Mouse (Mus musculus) forebrain, embryonic 10.5 days (tissue): ENCODE data around the gene Etfb. TPM values are rescaled to one million over a fixed set of nuclear protein-coding genes. Genes with fewer than 3 reads are reported as not detected.

Experiments used
- DNase-seq: peaks from one replicate; pipeline ENCODE4 v3.0.0-alpha.2; 2017; ENCODE audit warnings: low spot score; ENCODE audit errors: extremely low spot score
- H3K27ac ChIP-seq: fragments of 300-500 bp; sonication (generic); 2 replicates; pipeline ENCODE4 v1.5.1; 2016; ENCODE audit warnings: mild to moderate bottlenecking
- H3K27me3 ChIP-seq: fragments of 300-500 bp; sonication (generic); 2 replicates; pipeline ENCODE4 v1.6.1; 2016; ENCODE audit warnings: mild to moderate bottlenecking; ENCODE audit not compliant: poor library complexity, severe bottlenecking
- H3K36me3 ChIP-seq: fragments of 300-500 bp; sonication (generic); replicated peaks from 2 replicates; pipeline ENCODE4 v1.6.1; 2016; ENCODE audit warnings: mild to moderate bottlenecking, moderate library complexity
- H3K4me1 ChIP-seq: fragments of 300-500 bp; sonication (generic); 2 replicates; pipeline ENCODE4 v1.6.1; 2016
- H3K4me3 ChIP-seq: fragments of 300-500 bp; sonication (generic); 2 replicates; pipeline ENCODE4 v1.5.1; 2016; ENCODE audit warnings: mild to moderate bottlenecking, moderate library complexity
- H3K9me3 ChIP-seq: fragments of 300-500 bp; sonication (generic); 2 replicates; pipeline ENCODE4 v1.6.1; 2016; ENCODE audit warnings: mild to moderate bottlenecking, moderate library complexity
- whole genome bisulfite sequencing: fragments of 180-500 bp; shearing (Covaris S2); methylation state at CpG from one replicate; pipeline ENCODE4 v1.1.7; 2016; 5-methylcytosine and 5-hydroxymethylcytosine counted together
- polyA plus RNA-seq: library from polyadenylated mRNA; unstranded; fragments of >200 nt; fragmentation: Nextera tagmentation; extraction: Ambion mirVana; gene quantifications from 2 replicates; pipeline ENCODE4 v1.2.1, GENCODE M21; 2016

Etfb gene
- polyA plus RNA-seq, 1 experiment from 2014 or later, result 249 TPM

DNA sequence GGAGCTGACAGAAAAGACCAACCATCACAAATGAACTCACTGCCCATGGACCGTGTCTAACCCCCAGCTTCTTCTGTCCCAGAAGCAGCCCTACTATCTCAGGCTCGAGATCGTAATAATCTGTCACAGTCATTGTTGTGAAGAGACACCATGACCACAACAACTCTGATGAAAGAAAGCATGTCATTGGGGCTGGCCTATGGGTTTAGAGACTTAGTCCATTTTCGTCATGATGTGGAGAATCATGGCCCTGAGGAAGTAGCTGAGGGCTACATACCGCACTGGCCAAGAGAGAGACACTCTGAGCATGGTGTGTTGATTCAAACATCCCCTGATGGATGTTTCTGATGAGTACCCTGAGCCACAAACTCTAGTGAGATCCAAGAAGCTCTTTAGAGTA is 9.2 kb upstream of the Etfb start:
- no peak overlapping the region for H3K4me3 ChIP-seq
- no peak for DNase-seq
- H3K27ac ChIP-seq, result no peak overlapping the region
- no peaks in the 10 kb centered on the region for H3K27me3 ChIP-seq
- H3K36me3 ChIP-seq, result no peaks in the 10 kb centered on the region
- no peaks in the 10 kb centered on the region for H3K4me1 ChIP-seq
- H3K9me3 ChIP-seq, result no peaks in the 10 kb centered on the region; the same call in 1 of the 2 replicates
- 92% methylated on average over 5 of the region's 5 CpGs for WGBS

DNA sequence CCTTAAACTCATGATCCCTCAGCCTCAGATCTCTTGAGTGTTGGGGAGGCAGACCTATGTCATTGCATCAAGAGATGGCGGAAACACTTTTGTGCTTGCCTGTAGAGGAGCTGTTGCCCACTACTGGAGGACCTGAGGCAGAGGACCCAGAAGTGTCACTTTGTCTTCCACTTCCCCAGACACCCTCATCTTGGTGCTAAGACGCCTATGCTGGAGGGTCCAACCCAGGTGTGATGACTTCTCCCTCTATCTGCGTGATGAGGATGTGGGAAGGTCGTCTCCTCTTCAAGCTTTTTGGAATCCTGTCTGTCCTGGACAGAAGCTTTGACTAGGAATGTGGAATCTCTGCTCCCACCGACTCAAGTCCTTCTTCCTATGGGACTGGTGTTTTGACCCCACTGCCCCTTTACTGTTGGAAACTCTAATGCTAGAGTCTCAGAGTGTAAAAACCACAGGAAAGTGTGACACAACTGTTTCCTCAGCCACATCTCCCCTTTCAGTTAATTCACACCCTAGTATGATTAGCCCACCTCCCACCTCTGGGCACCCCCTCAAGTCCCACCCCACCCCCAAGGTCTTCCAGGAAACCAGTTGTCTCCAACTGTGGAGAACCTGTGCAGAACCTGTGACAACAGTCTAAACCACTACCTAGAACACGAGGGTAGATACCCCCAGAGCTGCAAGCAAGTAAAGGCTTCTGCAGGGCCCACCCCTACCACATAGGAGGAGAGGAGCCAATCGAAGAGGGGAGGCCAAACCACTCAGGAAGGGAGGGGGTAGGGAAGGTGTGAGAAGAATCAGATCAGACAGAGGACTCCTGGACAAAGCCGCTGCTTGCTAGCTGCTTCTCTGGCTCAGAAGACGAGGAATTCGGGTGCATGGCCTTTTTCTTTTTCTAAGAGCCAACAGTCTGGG is 7.3 kb upstream of the Etfb start, which contains the start of gene Nkg7:
TSS of gene Nkg7 (plus strand) at position 733 of the 915 bp plus-strand sequence.
- H3K4me1 ChIP-seq, result no peaks in the 10 kb centered on the region
- no peaks in the 10 kb centered on the region for H3K27me3 ChIP-seq
- H3K27ac ChIP-seq, result no peak within 1 kb of the TSS
- H3K4me3 ChIP-seq, result no peak within 1 kb of the TSS
- H3K9me3 ChIP-seq, result no peaks in the 10 kb centered on the region; the same call in 1 of the 2 replicates
- no peak for DNase-seq
- no peaks in the 10 kb centered on the region for H3K36me3 ChIP-seq
- WGBS, result 87% methylated on average over 10 of the region's 10 CpGs

DNA sequence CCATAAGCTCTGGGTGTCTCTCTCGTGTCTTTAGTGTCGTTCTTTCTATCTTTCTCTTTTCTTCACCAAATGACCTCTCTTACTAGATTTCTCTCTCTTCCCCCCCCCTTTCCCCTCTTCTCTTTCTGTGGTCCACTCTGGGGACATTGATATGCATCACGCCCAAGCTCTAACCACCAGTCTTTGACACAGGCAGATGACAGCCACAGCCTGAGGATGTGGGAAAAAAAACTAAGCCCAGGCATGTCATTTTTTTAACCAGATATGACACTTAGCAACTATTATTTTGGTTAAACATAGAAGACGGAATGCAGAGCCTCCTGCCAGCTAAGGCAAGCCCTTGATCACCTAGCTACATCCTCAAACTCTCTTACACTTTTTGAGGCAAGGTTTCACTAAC is 5.3 kb upstream of the Etfb start:
- H3K36me3 ChIP-seq, result no peaks in the 10 kb centered on the region
- H3K27me3 ChIP-seq, result no peaks in the 10 kb centered on the region; the same call in 1 of the 2 replicates
- peaks cover 9% of the 10 kb centered on the region for H3K4me1 ChIP-seq
- no peak for DNase-seq
- no peak overlapping the region for H3K4me3 ChIP-seq
- no peak overlapping the region for H3K27ac ChIP-seq
- WGBS, result 84% methylated on average over 4 of the region's 4 CpGs
- no peaks in the 10 kb centered on the region; the same call in 1 of the 2 replicates for H3K9me3 ChIP-seq

DNA sequence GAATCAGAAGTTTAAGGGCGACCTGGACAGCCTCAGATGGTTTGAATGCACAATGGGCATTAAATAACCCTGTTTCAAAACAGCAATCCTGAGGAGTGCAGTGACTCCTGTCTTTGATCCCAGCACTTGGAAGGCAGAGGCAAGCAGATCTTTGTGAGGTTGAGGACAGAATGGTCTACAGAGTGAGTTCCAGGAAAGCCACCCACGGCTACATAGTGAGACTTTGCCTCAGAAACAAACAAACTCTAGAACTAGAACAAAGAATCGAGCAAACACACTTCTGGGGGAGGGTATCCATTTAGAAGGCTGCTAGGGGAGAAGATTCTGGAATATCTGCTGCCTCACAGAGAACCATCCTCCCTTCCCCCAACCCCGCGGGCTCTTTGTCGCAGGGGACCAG is 3.4 kb upstream of the Etfb start, which contains the start of gene Cldnd2:
TSS of gene Cldnd2 (plus strand) at position 301 of the 400 bp plus-strand sequence.
- no peak for DNase-seq
- no peak within 1 kb of the TSS for H3K27ac ChIP-seq
- no peaks in the 10 kb centered on the region; the same call in 1 of the 2 replicates for H3K9me3 ChIP-seq
- no peaks in the 10 kb centered on the region; the same call in 1 of the 2 replicates for H3K27me3 ChIP-seq
- H3K36me3 ChIP-seq, result no peaks in the 10 kb centered on the region
- WGBS, result 88% methylated on average over 6 of the region's 6 CpGs
- H3K4me3 ChIP-seq, result no peak within 1 kb of the TSS
- peaks cover 21% of the 10 kb centered on the region for H3K4me1 ChIP-seq

DNA sequence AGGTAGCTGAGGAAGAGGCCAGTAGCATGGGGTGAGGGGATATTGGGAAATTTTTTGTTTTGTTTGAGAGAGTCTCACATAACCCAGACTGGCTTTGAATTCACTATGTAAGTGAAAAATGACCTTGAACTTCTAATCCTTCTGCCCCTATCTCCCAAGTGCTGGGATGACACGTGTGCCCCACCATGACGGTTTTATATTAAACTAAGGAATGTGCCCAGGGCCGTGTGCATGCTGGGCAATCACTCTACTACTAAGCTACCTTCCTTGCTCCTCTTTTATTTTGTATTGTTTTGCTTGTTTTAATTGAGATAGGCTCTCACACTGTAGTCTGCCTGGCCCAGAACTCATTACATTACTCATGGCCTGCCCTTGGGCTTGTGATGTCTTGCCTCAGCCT is 2.8 kb upstream of the Etfb start:
- H3K4me1 ChIP-seq, result peaks cover 21% of the 10 kb centered on the region
- WGBS, result 89% methylated on average over 3 of the region's 3 CpGs

DNA sequence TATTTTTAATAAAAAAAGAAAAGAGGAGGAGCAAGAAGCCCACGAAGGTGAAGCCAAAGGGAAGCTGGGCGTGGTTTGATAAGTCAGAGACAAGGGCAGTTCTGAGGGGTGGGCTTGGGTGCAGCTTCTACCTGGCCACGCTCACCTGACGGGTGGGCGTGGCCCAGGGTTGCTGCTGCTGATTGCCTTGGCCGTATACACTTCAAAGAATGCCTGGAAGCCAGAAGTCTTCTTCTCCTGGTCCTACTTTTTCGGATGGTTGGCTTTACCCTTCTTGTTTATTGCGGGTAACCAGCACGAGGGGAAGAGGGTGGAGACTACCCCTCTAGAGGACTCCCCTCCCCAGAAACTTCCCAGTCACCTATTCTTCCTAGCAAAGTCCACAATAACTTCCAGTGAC is 1.2 kb upstream of the Etfb start:
- H3K9me3 ChIP-seq, result no peaks in the 10 kb centered on the region
- no peak for DNase-seq
- WGBS, result 9% methylated on average over 9 of the region's 9 CpGs

More for the DNA sequence above, 2.8 kb upstream of the Etfb start:
- H3K9me3 ChIP-seq, result no peaks in the 10 kb centered on the region; the same call in 1 of the 2 replicates
- H3K27me3 ChIP-seq, result no peaks in the 10 kb centered on the region; the same call in 1 of the 2 replicates
- no peak overlapping the region for H3K27ac ChIP-seq
- no peak overlapping the region for H3K4me3 ChIP-seq
- DNase-seq, result no peak
- no peaks in the 10 kb centered on the region for H3K36me3 ChIP-seq

DNA sequence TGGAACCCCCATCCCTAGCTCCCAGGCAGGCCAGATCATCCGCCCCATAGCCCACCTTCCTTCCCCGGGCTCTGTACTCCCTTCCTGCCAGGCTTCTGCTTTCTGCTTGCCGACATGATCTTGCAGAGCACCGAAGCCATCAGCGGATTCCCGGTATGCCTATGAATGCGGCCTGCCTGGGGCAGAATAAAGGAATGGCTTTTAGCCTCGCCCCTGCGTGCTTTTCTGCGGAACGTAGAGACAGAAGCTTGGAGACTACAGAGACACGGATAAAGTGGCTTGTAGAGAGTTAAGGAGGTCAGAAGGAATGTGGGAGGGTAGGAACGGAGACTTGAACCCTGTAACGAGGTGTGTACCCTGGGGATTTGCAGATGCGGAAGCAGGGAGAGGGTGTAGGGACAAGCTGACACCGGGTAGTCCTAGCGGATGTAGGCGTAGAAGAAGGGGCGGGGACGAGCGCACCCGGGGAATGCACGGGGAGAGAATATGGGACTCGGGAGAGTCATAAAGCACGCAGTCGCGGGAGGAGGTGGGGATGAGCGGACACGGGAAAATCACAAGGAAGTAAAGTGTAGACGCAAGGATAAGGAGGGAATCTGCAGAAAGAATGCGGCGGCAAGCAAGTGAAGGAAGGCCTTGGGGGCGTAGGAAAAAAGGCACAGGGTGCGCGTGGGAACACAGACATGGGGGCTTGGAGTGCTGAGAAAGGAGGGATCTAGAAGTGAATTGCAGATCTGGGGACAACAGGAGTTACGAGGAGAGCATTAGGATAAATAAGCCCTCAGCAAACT is 562 bp upstream of the Etfb start:
- peak; percentile 72 for DNase-seq

More for the DNA sequence above, 1.2 kb upstream of the Etfb start:
- peaks cover 21% of the 10 kb centered on the region for H3K4me1 ChIP-seq
- H3K27ac ChIP-seq, result peak overlapping the region; percentile 88
- no peaks in the 10 kb centered on the region for H3K36me3 ChIP-seq
- H3K4me3 ChIP-seq, result peak overlapping the region; percentile 64
- no peaks in the 10 kb centered on the region; the same call in 1 of the 2 replicates for H3K27me3 ChIP-seq

DNA sequence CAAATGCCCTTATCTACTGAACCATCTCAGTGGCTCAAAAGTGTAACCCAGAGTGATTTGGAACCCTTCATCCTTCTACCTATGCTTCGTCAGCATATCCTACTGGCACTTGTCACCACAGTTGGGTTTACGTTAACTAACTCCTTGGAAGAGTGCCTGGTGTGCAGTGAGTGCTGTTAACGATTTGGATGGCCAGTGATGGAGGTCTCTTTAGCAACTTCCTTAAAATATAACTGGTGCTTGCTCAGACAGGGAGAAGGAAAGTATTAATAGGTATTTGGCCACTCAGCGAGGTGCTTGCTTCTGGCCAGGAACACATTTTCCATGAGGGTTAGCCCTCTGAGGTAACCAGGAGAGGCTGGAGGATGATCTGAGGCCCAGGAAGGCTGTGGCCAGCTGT is 3.9 kb downstream of the Etfb start:
- Histone ChIP-seq H3K27me3 (no peaks in the 10 kb centered on the region), H3K36me3 (peaks cover 13% of the 10 kb centered on the region), H3K4me3 (no peak overlapping the region), H3K4me1 (peaks cover 16% of the 10 kb centered on the region), H3K27ac (no peak overlapping the region), H3K9me3 (no peaks in the 10 kb centered on the region)
- WGBS, result 86% methylated on average over 4 of the region's 4 CpGs
- DNase-seq, result no peak

More for the DNA sequence above, 562 bp upstream of the Etfb start:
- Histone ChIP-seq H3K27me3 (no peaks in the 10 kb centered on the region; the same call in 1 of the 2 replicates), H3K27ac (peak overlapping the region; percentile 88), H3K36me3 (no peaks in the 10 kb centered on the region), H3K4me1 (peaks cover 21% of the 10 kb centered on the region), H3K4me3 (peak overlapping the region; percentile 64), H3K9me3 (no peaks in the 10 kb centered on the region)
- WGBS, result under 1% methylated on average over 36 of the region's 36 CpGs

DNA sequence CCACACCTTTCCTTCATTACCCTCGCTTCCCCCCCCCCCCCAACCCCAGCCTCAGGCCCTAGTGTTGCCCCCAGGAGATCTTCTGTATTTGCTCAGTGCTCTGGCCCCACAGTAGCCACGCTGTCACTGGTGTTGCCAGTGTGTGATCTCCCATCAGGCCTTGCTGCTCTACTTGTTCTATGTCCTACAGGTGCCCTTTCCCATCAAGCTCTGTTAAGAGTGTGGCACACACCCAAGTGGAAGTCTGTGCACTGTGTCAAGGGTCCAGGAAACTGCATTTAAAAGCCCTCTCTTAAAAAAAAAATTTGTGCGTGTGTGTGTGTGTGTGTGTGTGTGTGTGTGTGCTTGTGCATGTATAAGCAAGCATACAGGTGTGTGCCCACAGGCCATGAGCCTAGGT is 4.4 kb downstream of the Etfb start:
- Histone ChIP-seq H3K4me1 (peaks cover 11% of the 10 kb centered on the region), H3K27me3 (no peaks in the 10 kb centered on the region), H3K9me3 (no peaks in the 10 kb centered on the region), H3K4me3 (no peak overlapping the region), H3K27ac (no peak overlapping the region), H3K36me3 (peaks cover 17% of the 10 kb centered on the region)
- WGBS, result 84% methylated on average over 2 of the region's 3 CpGs
- no peak for DNase-seq

DNA sequence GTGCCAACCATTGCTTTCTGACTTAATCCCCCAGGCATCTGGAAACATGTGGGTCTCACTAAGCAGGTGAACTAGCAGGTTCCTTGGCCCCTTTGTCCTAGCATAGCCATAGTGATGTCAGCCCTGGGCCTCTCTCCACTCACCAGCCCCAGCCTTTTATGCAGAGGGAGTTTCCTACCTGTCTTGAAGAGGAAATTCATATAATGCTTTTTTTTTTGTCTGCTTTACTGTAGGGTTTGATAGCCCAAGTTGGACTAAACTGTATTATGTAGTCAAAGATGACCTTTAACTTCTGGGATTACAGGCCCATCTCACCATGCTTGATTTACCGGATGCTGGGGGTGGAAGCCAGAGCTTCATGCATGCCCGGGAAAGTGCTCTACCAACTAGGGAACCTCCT is 5.9 kb downstream of the Etfb start:
- Histone ChIP-seq H3K9me3 (no peaks in the 10 kb centered on the region), H3K4me3 (no peak overlapping the region), H3K36me3 (peaks cover 33% of the 10 kb centered on the region), H3K27me3 (no peaks in the 10 kb centered on the region), H3K27ac (no peak overlapping the region), H3K4me1 (peaks cover 4% of the 10 kb centered on the region)
- no peak for DNase-seq
- WGBS, result 96% methylated on average over 2 of the region's 2 CpGs

DNA sequence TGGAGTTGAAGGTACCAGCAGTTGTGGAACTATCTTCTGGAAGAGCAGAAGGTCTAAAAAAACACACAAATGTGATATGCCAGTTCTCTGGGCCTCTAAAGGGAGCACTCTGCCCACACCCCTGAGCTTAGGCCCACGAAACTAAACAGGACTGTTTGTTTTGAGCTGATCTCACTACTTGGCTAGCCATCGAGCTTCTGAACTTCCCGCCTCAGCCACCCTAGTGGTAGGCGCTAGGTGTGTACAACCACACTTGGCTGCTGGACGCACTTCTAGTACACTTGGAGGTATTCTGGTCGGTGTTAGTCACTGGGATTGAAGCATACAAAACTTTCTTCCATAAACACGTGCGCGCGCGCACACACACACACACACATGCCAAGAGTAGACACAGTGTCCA is 7.8 kb downstream of the Etfb start:
- Histone ChIP-seq H3K27me3 (no peaks in the 10 kb centered on the region), H3K36me3 (peaks cover 52% of the 10 kb centered on the region), H3K4me3 (no peak overlapping the region), H3K9me3 (no peaks in the 10 kb centered on the region), H3K4me1 (no peaks in the 10 kb centered on the region), H3K27ac (no peak overlapping the region)
- no peak for DNase-seq
- WGBS, result 94% methylated on average over 11 of the region's 11 CpGs

DNA sequence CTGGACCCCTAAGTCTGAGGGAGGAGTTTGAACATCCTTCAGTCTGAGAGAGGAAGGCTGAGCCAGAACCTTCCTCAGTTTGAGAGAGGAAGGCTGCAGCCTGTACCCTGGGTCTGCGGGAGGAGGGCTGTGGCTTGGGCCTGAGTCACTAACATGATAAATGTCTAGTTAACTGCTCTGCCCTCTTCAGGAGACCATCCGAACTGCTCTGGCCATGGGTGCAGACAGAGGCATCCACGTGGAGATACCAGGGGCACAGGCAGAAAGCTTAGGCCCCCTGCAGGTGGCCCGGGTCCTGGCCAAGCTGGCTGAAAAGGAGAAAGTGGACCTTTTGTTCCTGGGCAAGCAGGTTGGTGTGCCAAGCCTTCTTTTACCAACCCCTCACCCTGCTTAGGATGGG is 8.7 kb downstream of the Etfb start:
- DNase-seq, result no peak
- WGBS, result 36% methylated on average over 4 of the region's 4 CpGs
- Histone ChIP-seq H3K36me3 (peaks cover 61% of the 10 kb centered on the region), H3K27me3 (no peaks in the 10 kb centered on the region), H3K9me3 (no peaks in the 10 kb centered on the region), H3K27ac (no peak overlapping the region), H3K4me1 (no peaks in the 10 kb centered on the region), H3K4me3 (no peak overlapping the region)
